Mouse (Mus musculus) erythroblast, embryonic 14.5 days (primary cell): ENCODE data around the gene Dmd.

Experiments
- GATA1 ChIP-seq: IDR thresholded peaks from 2 replicates; pipeline ENCODE4 v1.6.1; 2012; ENCODE audit warnings: low read length, inconsistent platforms, mixed read lengths
- TAL1 ChIP-seq: IDR thresholded peaks from 3 replicates; pipeline ENCODE4 v1.6.1; 2012; ENCODE audit warnings: low read length, inconsistent platforms, mixed read lengths

- TF ChIP-seq GATA1 (no peak), TAL1 (no peak)
Measured at GRCm38 (mm10) chrX:83487598-83487997, 538.9 kb downstream of the Dmd start, which contains the start of gene Tsga8.
